Mouse (Mus musculus) E14TG2a.4 (cell line): ENCODE results near the gene Eif3a.

ENCODE experiments used
- CTCF ChIP-seq: conservative IDR thresholded peaks from 2 replicates; pipeline ENCODE4 v1.5.1; 2014; ENCODE audit warnings: low read length
- NANOG ChIP-seq: IDR thresholded peaks from 2 replicates; pipeline ENCODE4 v1.6.1; 2014; ENCODE audit warnings: borderline replicate concordance, low read length, mixed read lengths
- POU5F1 ChIP-seq: IDR thresholded peaks from 2 replicates; pipeline ENCODE4 v1.6.1; 2014; ENCODE audit warnings: low read length, borderline replicate concordance

DNA sequence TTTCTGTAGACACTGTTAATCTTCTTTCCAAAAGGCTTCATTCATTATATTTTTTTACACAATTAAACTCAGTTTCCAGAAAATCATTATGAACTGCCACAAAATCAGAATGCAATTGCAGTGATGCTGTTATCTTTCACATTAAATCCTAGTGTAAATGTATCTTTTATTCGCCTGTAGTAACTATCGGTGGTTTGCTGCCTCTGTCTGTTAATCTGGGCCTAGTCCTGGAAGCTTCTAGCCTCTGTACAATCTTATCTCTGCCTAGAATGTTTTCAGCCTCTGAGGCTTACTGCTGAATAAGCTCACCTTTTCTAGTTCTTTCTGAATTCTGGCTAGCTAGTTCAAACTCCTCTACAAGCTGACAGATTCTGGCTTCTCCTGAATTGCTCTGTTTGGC is 19.5 kb upstream of the Eif3a start:
- TF ChIP-seq CTCF (no peak), NANOG (no peak), POU5F1 (no peak)
